Mouse (Mus musculus) large intestine, adult 2 months (tissue): ENCODE data around the gene Rnf6. TPM values are rescaled to one million over a fixed set of nuclear protein-coding genes. Genes with fewer than 3 reads are reported as not detected.
"Not testable (repeated sequence)": the region's sequence is repeated elsewhere in the genome, so short reads cannot be mapped to it uniquely, and the experiment has no call there.

Source experiments
- DNase-seq: peaks from one replicate; pipeline ENCODE4 v3.0.0-alpha.2; 2012; ENCODE audit warnings: low read depth, low spot score
- WGBS: fragments of 180-500 bp; shearing (Covaris S2); methylation state at CpG from one replicate; pipeline ENCODE4 v1.1.7; 2018; 5-methylcytosine and 5-hydroxymethylcytosine counted together
- polyA plus RNA-seq: library from polyadenylated mRNA; depleted of rRNA; stranded (reverse); fragments of >200 nt; gene quantifications from 2 replicates; pipeline ENCODE4 v1.2.3, GENCODE M21; 2012

Rnf6 gene
- polyA plus RNA-seq, 1 experiment: 17.7 TPM

- WGBS: 1% methylated on average over 19 of the region's 19 CpGs
- DNase-seq: no peak
Observed at GRCm38 (mm10) chr5:146231655-146231996, 10.3 kb upstream of the Rnf6 start.

DNA sequence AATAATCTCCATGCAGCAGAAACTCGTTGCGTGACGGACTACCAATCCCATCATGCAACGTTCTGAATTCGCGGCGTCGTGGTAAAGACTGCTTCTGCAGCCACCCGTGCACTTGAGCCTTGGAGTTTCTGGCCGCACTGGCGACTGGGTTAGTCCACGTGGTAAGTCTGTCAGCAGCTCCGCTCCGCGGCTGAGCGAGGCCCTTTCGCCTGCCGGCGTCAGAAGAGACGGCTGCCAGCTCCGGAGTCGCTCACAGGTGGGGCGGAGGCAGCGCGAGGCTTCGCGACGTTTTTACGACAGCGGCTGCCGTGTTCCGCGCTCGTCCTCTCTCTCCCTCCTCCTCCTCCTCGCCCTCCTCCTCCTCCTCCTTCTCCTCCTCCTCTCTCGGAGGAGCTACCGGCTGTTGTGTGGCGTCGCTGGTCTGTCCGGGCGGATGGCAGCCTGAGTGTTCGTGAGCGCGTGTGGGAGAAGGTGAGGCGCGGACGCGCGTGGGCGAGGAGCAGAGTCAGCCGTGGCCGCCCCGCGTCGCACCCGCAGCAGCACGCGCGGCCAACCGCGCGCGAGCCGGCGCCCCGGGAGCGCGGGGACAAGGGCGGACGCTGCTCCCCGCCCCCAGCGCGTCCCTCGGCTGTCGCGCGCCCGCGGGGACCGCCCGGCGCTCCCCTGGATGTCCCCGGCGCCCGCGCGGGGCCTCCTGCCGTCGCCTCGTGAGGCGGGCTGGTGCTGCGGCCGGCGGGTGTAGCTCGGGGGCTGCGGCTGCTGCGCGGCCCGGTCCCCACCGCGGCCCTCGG, 9.7 kb upstream of the Rnf6 start, which contains the start of gene Cdk8:
TSS of gene Cdk8 (plus strand) at position 367 of the 791 bp plus-strand sequence.
- no peak for DNase-seq
- WGBS: under 1% methylated on average over 99 of the region's 102 CpGs

GRCm38 (mm10) chr5:146229869-146230650, 8.7 kb upstream of the Rnf6 start:
- WGBS: 53% methylated on average over 17 of the region's 17 CpGs
- DNase-seq: no peak

GRCm38 (mm10) chr5:146227496-146227895, 6.1 kb upstream of the Rnf6 start:
- 84% methylated on average over 8 of the region's 8 CpGs for WGBS
- no peak for DNase-seq

GRCm38 (mm10) chr5:146223786-146224185, 2.4 kb upstream of the Rnf6 start:
- 38% methylated on average over 5 of the region's 5 CpGs for WGBS
- DNase-seq: no peak

- WGBS: 37% methylated on average over 6 of the region's 6 CpGs
- no peak for DNase-seq
Observed at GRCm38 (mm10) chr5:146221722-146222121, 367 bp upstream of the Rnf6 start.

DNA sequence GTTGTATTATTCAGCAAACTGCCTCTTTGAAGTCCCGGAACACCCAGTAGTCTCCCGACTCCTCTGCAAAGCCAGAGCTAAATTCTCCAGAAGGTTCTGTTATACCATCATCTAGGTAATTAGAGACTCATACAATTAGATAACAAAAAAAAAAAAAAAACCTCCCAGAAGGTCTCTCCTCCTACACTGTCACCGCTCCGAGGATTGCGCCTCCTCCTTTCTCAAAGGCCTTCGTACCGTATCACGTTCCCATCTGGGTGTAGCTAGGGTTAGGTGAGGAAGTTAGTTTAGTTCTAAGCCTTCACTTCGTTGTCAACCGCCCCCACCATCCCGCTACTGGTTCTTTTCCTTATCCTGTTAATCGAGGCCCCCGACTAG, 865 bp downstream of the Rnf6 start:
- WGBS: 4% methylated on average over 13 of the region's 13 CpGs
- no peak for DNase-seq

DNA sequence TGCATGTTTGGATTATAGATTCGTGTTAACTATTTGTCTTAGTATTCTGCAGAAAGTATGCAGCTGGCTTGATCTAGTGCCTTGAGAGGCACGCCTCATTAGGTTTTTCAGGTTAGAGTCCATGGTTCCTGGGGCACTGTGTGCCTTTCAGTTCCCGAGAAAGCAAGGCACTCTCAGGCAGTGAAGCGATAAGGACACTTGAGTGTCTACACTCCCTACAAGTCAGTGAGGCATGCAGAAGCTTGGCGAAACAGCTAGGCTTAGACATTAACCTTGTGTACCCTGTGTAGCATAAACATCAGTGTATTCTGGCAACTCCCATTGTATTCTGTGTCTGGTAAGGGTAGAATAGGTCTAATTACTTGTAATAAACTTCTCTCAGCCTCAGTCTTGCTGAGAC, 15.8 kb downstream of the Rnf6 start:
- 81% methylated on average over 5 of the region's 5 CpGs for WGBS
- DNase-seq: no peak

GRCm38 (mm10) chr5:146203921-146204320, 17.4 kb downstream of the Rnf6 start:
- 81% methylated on average over 2 of the region's 2 CpGs for WGBS
- DNase-seq: no peak

DNA sequence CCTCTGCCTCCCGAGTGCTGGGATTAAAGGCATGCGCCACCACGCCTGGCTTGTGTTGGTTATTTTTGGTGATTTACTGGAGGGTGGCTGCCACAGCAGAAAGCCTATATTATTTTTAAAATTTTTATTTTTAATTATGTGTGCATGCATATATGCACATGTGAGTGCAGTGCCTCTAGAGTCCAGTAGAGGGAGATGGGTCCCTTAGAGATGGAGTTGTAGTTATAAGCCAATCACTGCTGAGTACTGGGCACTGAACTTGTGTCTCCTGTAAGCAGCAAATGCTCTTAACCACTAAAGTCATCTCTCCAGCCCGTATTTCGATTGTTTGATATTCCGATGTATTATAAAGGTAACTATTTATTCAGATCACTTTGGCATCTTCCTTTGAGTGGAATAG, 20.8 kb downstream of the Rnf6 start:
- DNase-seq: no peak
- 96% methylated on average over 6 of the region's 6 CpGs for WGBS

DNA sequence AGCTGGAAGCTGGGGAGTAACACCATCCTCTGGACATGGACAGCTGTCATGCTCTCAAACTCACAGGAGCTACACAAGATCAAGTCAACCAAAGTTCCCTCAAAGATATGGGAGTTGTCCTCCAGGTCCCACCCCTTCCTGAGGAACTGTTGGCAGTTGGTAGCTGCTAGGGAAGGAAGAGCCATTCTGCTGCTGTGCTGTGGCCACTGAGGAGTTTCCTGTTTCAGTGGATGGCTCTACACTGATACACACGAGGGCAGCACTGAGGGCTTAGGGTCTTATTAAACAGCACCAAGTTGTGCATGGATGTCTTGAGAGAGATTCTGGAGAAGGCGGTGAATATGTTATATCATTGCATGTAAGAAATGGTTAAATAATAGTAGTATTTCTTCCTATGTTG, 21.8 kb downstream of the Rnf6 start:
- 64% methylated on average over 2 of the region's 2 CpGs for WGBS
- no peak for DNase-seq

DNA sequence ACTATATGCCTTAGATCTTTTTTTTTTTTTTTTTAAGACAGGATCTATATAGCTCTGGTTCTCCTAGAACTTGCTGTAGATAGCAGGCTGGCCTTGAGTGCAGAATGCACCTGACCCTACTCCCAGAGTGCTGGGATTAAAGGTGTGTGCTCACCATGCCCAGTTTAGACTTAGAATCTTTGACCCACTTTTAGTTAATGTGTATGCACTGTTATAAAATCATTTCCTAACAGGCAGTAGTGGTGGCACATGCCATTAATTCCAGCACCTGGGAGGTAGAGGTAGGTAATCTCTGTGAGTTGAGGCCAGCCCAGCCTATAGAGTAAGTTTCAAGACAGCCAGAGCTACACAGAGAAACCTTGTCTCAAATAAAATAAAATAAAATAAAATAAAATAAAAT, 22.3 kb downstream of the Rnf6 start:
- no peak for DNase-seq

DNA sequence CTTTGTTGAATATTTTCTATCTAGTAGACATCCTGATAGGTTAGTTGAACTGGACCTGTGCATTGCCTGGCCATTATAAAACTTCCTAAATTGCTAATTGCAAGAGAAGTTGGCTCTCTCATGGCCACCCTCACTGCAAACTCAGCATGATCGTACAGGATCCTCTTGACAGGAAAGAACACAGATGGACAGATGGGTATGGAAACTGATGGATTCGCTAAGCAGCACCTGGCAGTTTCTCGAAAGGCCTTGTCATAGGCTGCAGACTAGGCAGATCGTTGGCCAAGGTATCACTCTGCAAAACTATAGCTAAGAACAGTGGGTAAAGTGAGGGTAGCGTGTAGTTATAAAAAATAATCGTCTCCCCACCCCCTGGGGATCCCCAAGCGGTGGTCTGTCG, 28.0 kb downstream of the Rnf6 start:
- WGBS: 87% methylated on average over 8 of the region's 8 CpGs

DNA sequence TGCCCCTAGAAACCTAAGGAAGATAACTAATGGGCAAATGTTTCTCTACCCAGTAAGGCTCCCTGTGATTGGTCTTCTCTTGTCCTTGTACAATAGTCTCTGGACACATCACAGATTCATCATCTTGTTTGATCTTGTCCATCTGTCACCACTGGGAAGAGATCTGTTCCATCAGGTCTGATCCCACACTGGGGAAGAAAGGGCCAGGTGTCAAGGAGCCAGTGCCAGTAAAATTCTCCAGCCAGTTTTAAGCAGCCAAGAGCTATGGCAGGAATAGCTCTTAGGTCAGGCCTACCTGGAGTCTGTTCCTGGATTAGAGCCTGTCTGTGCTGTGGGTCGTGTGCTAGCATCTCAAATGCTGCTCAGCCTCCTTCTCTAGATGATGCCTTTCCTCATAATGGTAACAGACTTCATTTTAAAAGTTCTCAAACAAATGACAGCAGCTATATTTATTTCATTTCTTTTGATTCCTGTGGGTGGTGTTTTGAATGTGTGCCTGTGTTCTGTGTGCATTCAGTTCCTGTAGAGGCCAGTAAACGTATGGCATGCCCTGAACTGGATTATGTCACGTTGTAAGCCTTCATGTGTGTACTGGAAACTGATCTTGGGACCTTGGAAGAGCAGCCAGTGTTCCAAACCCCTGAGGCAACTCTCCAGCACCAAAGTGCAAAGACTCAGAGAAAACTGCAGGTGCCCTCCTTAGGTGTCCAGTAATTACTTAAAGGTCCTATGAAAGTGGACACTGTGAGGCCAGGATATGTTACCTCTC, 30.7 kb downstream of the Rnf6 start:
- 72% methylated on average over 3 of the region's 3 CpGs for WGBS
- no peak for DNase-seq

More for the DNA sequence above, 28.0 kb downstream of the Rnf6 start:
- DNase-seq: no peak

GRCm38 (mm10) chr5:146190093-146190492, 31.3 kb downstream of the Rnf6 start:
- DNase-seq: no peak
- 27% methylated on average over 4 of the region's 4 CpGs for WGBS

DNA sequence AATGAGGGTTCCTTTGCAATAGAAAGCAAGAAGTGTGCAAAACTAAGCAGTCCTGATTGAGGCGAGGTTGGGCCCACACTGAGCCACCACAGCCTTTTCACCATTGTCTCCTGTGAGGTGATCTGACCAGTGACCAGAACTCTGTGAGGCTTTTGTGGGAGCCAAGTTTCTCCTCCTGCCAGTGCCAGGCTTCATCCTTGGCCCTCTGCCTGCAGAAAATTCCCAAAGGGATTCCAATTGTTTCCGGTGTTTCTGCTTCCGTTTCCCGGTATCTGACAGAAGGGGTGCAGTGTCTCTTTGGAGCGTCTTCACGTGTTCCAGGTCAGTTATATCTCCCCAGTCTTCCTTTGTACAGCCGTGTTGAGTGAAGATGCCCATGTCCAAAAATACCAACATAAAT, 32.6 kb downstream of the Rnf6 start:
- WGBS: 84% methylated on average over 7 of the region's 7 CpGs
- no peak for DNase-seq

DNA sequence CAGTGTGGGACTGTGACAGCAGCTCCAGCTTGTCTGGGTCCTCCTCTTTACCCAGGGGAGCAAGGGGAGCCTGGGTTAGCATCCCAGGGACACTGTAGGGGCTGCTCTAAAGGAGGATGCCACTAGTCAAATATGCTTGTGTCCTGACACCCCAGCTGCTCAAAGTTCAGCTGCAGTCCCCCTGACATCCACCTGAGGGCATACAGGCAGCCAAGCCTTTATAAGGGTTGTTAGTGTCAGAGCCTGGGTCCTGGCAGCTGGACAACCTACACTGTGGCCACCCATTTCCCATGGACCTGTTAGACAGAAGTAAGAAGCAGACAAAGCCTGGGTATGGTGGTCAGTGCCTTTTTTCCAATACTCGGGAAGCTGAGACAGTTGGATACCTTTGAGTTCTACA, 33.2 kb downstream of the Rnf6 start:
- DNase-seq: no peak
- WGBS: 96% methylated on average over 1 of the region's 1 CpGs

DNA sequence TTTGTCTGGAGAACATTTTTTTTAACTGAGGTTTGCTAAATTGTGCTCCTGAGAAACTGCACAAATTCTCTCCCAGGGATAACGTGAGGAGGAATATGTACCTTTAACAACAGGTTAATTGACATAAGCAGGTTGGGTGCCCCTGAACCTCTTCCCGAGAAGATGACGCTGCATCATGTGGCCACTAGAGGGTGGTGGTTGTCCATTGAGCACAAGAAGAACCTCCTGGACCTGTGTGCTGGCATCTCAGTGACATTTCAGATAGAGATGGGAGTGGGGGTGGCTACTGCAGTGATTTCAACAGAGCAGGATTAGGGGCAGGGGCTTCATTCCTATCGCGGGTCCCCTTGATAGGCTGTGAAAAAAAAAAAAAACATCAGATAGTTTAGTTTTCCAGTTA, 33.9 kb downstream of the Rnf6 start:
- peak; percentile 14 for DNase-seq
- WGBS: 15% methylated on average over 5 of the region's 5 CpGs

DNA sequence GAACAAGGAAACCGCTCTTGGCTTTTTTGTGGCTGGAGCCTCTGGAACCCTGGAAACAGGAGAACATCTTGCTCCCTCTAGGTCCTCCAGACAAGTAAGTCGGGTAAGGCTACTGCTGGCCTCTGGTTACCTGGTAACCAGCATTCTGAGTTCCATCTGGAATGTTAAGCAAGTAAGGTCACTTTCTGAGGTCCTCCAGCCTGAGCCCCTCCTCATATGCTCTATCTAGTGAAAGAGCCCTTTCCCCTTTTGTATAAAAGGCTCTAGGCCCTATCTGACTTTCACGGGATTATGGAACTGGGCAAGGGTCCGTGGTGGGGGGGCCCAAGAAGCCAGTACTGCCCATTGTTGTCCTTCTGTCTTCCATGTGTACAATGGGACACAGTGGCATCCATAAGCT, 36.2 kb downstream of the Rnf6 start, which contains the start of gene 1700001J03Rik:
TSS of gene 1700001J03Rik (minus strand) at position 101 of the 400 bp plus-strand sequence.
- 72% methylated on average over 4 of the region's 4 CpGs for WGBS
- DNase-seq: not testable (repeated sequence)

DNA sequence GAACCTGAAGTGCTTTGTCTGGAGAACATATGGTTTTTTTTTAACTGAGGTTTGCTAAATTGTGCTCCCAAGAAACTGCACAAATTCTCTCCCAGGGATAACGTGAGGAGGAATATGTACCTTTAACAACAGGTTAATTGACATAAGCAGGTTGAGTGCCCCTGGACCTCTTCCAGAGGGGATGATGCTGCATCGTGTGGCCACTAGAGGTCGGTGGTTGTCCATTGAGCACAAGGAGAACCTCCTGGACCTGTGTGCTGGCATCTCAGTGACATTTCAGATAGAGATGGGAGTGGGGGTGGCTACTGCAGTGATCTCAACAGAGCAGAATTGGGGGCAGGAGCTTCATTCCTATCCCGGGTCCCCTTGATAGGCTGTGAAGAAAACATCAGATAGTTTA, 48.6 kb downstream of the Rnf6 start:
- DNase-seq: not testable (repeated sequence)
- 32% methylated on average over 4 of the region's 4 CpGs for WGBS
